Mouse (Mus musculus) forebrain, embryonic 14.5 days (tissue): ENCODE data around the gene Taok1. TPM values are rescaled to one million over a fixed set of nuclear protein-coding genes. Genes with fewer than 3 reads are reported as not detected.

ENCODE experiments used
- ATAC-seq: fragments of 200-750 bp; cut with Nextera tagmentation; 2 replicates; pipeline ENCODE4 v1.8.0; 2017; ENCODE audit warnings: mild to moderate bottlenecking, moderate library complexity
- DNase-seq: peaks from one replicate; pipeline ENCODE4 v3.0.0-alpha.2; 2015; ENCODE audit warnings: low spot score
- H3K27ac ChIP-seq: fragments of 300-500 bp; sonication (generic); 2 replicates; pipeline ENCODE4 v1.5.1; 2014; ENCODE audit warnings: low read depth, mild to moderate bottlenecking, control low read depth, low read length, moderate library complexity
- H3K27me3 ChIP-seq: fragments of 300-500 bp; sonication (generic); replicated peaks from 2 replicates; pipeline ENCODE4 v1.6.1; 2014; ENCODE audit warnings: low read length, control low read depth, mixed read lengths; ENCODE audit not compliant: control insufficient read depth, insufficient read depth
- H3K36me3 ChIP-seq: fragments of 300-500 bp; sonication (generic); 2 replicates; pipeline ENCODE4 v1.6.1; 2014; ENCODE audit warnings: low read length, control low read depth; ENCODE audit not compliant: control insufficient read depth, insufficient read depth
- H3K4me1 ChIP-seq: fragments of 300-500 bp; sonication (generic); 2 replicates; pipeline ENCODE4 v1.6.1; 2014; ENCODE audit warnings: antibody characterized with exemption, low read length, control low read depth; ENCODE audit not compliant: control insufficient read depth, insufficient read depth
- H3K4me2 ChIP-seq: fragments of 300-500 bp; sonication (generic); 2 replicates; pipeline ENCODE4 v1.6.1; 2014; ENCODE audit warnings: mild to moderate bottlenecking, control low read depth, low read length
- H3K4me3 ChIP-seq: fragments of 300-500 bp; sonication (generic); 2 replicates; pipeline ENCODE4 v1.5.1; 2014; ENCODE audit warnings: low read depth, low read length, control low read depth
- H3K9ac ChIP-seq: fragments of 300-500 bp; sonication (generic); 2 replicates; pipeline ENCODE4 v1.6.1; 2014; ENCODE audit warnings: mild to moderate bottlenecking, low read length, control low read depth, moderate library complexity
- H3K9me3 ChIP-seq: fragments of 300-500 bp; sonication (generic); replicated peaks from 2 replicates; pipeline ENCODE4 v1.6.1; 2016; ENCODE audit warnings: low read length, control low read depth, mixed read lengths; ENCODE audit not compliant: control insufficient read depth
- WGBS: fragments of 180-500 bp; shearing (Covaris S2); extraction: QIAGEN DNeasy Blood & Tissue Kit; methylation state at CpG from one replicate; pipeline ENCODE4 v1.1.7; 2014; 5-methylcytosine and 5-hydroxymethylcytosine counted together
- polyA plus RNA-seq: library from polyadenylated mRNA; unstranded; fragments of >200 nt; fragmentation: Nextera tagmentation; extraction: Ambion mirVana; gene quantifications from 2 replicates; pipeline ENCODE4 v1.2.1, GENCODE M21; 2014

Gene Taok1
- polyA plus RNA-seq, 1 experiment from 2014 or later: 28.5 TPM

GRCm38 (mm10) chr11:77505291-77505980, 102.2 kb downstream of the Taok1 start:
- DNase-seq (no peak), ATAC-seq (no peak)
- no peak overlapping the region for H3K27ac ChIP-seq
- no peaks in the 10 kb centered on the region for H3K27me3 ChIP-seq
- H3K9ac ChIP-seq: no peak overlapping the region
- H3K36me3 ChIP-seq: peaks cover 68% of the 10 kb centered on the region
- H3K9me3 ChIP-seq: no peaks in the 10 kb centered on the region
- WGBS: 92% methylated on average over 22 of the region's 22 CpGs
- H3K4me3 ChIP-seq: no peak overlapping the region
- no peak overlapping the region for H3K4me2 ChIP-seq
- peaks cover 5% of the 10 kb centered on the region; the same call in 1 of the 2 replicates for H3K4me1 ChIP-seq

GRCm38 (mm10) chr11:77504377-77504776, 103.2 kb downstream of the Taok1 start:
- ATAC-seq (no peak), DNase-seq (no peak)
- Histone ChIP-seq H3K27me3 (no peaks in the 10 kb centered on the region), H3K27ac (no peak overlapping the region), H3K4me2 (no peak overlapping the region), H3K4me1 (peaks cover 5% of the 10 kb centered on the region; the same call in 1 of the 2 replicates), H3K4me3 (no peak overlapping the region), H3K9me3 (no peaks in the 10 kb centered on the region), H3K36me3 (peaks cover 79% of the 10 kb centered on the region), H3K9ac (no peak overlapping the region)
- 95% methylated on average over 19 of the region's 19 CpGs for WGBS

- Histone ChIP-seq H3K4me2 (no peak overlapping the region), H3K9ac (no peak overlapping the region), H3K27me3 (no peaks in the 10 kb centered on the region), H3K36me3 (peaks cover 84% of the 10 kb centered on the region), H3K27ac (no peak overlapping the region), H3K4me1 (peaks cover 4% of the 10 kb centered on the region; the same call in 1 of the 2 replicates), H3K4me3 (no peak overlapping the region), H3K9me3 (no peaks in the 10 kb centered on the region)
- no peak for ATAC-seq
- WGBS: 61% methylated on average over 3 of the region's 3 CpGs
- no peak for DNase-seq
These were observed 104.1 kb downstream of the Taok1 start for GRCm38 (mm10) chr11:77503511-77503910.

DNA sequence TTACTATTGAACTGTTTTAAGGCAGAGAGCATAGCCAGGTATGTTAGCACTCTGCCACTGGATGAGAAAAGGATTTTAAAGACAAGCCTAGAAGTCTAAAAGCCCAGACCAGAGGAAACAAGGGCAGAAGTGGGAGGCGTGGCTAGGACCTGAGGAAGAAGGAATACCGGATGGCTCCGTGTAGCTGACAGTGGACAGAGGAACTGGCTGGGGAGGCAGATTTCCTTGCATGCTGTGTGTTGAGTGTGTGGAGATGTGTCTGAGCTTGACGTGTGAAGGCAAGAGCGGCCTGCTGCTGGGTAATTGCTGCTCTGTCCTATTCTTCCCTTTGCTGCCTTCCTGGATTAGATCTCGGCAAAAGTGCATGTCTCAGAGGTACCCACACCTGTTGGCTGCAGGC, 105.1 kb downstream of the Taok1 start:
- peaks cover 84% of the 10 kb centered on the region for H3K36me3 ChIP-seq
- ATAC-seq: no peak
- 93% methylated on average over 6 of the region's 6 CpGs for WGBS

DNA sequence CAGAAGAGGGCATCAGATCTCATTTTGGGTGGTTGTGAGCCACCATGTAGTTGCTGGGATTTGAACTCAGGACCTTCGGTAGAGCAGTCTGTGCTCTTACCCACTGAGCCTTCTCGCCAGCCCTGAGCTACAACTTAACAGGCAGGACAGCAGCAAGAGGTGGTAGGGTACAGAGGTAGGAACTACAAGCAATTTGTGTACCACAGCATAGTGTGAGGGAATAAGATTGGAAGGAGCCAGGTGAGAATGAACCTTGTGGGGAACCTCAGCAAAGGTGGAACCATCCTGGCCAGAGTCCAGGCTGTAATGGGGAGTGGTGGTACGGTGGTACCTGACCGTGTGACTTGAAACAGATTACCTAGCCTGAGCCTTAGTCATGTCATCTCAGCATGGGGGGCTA, 105.6 kb downstream of the Taok1 start:
- ATAC-seq: no peak
- 90% methylated on average over 4 of the region's 4 CpGs for WGBS
- H3K36me3 ChIP-seq: peaks cover 79% of the 10 kb centered on the region

More for the DNA sequence above, 105.1 kb downstream of the Taok1 start:
- Histone ChIP-seq H3K27ac (no peak overlapping the region), H3K9ac (no peak overlapping the region), H3K4me3 (no peak overlapping the region), H3K4me2 (no peak overlapping the region), H3K27me3 (no peaks in the 10 kb centered on the region), H3K9me3 (no peaks in the 10 kb centered on the region), H3K4me1 (no peaks in the 10 kb centered on the region)
- DNase-seq: no peak

DNA sequence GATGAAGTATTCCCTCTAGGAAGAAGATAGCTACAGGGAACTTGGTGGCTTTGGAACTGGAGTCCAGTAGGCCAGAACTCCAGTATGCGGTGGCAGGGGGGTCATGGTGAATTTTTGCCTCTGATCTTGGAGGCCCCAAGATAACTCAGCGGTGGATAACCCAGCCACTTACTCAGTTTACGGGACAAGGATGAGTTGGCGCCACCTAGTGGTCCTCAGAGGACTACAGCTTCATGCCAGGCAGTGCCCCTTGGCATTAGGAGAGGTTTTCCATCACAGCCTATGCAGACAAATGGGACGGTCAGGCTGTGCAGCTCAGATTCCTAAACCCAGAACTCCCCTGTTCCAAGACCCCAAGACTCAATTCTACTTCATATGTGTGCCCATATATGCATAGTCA, 106.2 kb downstream of the Taok1 start:
- H3K4me2 ChIP-seq: no peak overlapping the region
- H3K36me3 ChIP-seq: peaks cover 73% of the 10 kb centered on the region
- no peak overlapping the region for H3K9ac ChIP-seq
- H3K4me1 ChIP-seq: no peaks in the 10 kb centered on the region
- H3K9me3 ChIP-seq: no peaks in the 10 kb centered on the region
- ATAC-seq (peak; percentile 66), DNase-seq (peak; percentile 90)
- WGBS: 23% methylated on average over 5 of the region's 5 CpGs
- no peak overlapping the region for H3K27ac ChIP-seq
- no peaks in the 10 kb centered on the region for H3K27me3 ChIP-seq
- H3K4me3 ChIP-seq: no peak overlapping the region

More for the DNA sequence above, 105.6 kb downstream of the Taok1 start:
- Histone ChIP-seq H3K4me2 (no peak overlapping the region), H3K27ac (no peak overlapping the region), H3K4me1 (no peaks in the 10 kb centered on the region), H3K9me3 (no peaks in the 10 kb centered on the region), H3K9ac (no peak overlapping the region), H3K4me3 (no peak overlapping the region), H3K27me3 (no peaks in the 10 kb centered on the region)
- DNase-seq: no peak

GRCm38 (mm10) chr11:77500361-77501325, 107.0 kb downstream of the Taok1 start:
- Histone ChIP-seq H3K27ac (no peak overlapping the region), H3K36me3 (peaks cover 66% of the 10 kb centered on the region), H3K4me2 (no peak overlapping the region), H3K9me3 (no peaks in the 10 kb centered on the region), H3K9ac (peak overlapping the region; percentile 17; the same call in 1 of the 2 replicates), H3K27me3 (no peaks in the 10 kb centered on the region), H3K4me1 (peaks cover 2% of the 10 kb centered on the region; the same call in 1 of the 2 replicates), H3K4me3 (no peak overlapping the region)
- DNase-seq (no peak), ATAC-seq (no peak)
- WGBS: 78% methylated on average over 17 of the region's 17 CpGs

DNA sequence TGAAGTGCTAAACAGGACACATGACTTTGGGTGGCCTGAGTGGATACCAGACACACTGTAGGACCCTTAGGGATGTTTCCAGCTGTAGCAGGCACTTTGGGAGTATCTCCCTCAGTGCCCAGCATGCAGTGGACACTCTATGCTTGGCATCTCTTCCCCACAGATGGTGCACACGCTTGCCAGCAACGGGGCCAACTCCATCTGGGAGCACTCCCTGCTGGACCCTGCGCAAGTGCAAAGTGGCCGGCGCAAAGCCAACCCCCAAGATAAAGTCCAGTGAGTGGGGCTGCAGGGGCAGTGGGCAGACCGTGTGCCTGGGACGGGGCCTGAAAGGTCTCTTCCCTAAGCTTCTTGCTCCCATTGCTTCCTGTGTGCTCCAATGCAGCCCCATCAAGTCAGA, 108.3 kb downstream of the Taok1 start:
- H3K36me3 ChIP-seq: peaks cover 53% of the 10 kb centered on the region
- no peak overlapping the region for H3K27ac ChIP-seq
- peaks cover 13% of the 10 kb centered on the region for H3K4me1 ChIP-seq
- no peak overlapping the region for H3K9ac ChIP-seq
- H3K4me2 ChIP-seq: no peak overlapping the region
- no peak overlapping the region for H3K4me3 ChIP-seq
- ATAC-seq (no peak), DNase-seq (no peak)
- 91% methylated on average over 7 of the region's 7 CpGs for WGBS
- no peaks in the 10 kb centered on the region for H3K27me3 ChIP-seq
- H3K9me3 ChIP-seq: no peaks in the 10 kb centered on the region
